Mouse (Mus musculus) midbrain, postnatal 0 days (tissue): ENCODE measurements around the gene Itga9. TPM values are rescaled to one million over a fixed set of nuclear protein-coding genes. Genes with fewer than 3 reads are reported as not detected.

ENCODE experiments used
- ATAC-seq: fragments of 200-750 bp; cut with Nextera tagmentation; 2 replicates; pipeline ENCODE4 v1.8.0; 2017; ENCODE audit warnings: moderate number of reproducible peaks, mild to moderate bottlenecking, moderate TSS enrichment, moderate library complexity; ENCODE audit not compliant: low FRiP score
- DNase-seq: peaks from one replicate; pipeline ENCODE4 v3.0.0-alpha.2; 2015; ENCODE audit warnings: low spot score
- H3K27ac ChIP-seq: fragments of 300-500 bp; sonication (generic); 2 replicates; pipeline ENCODE4 v1.5.1; 2014; ENCODE audit warnings: low read depth, mild to moderate bottlenecking, low read length, mixed read lengths
- H3K27me3 ChIP-seq: fragments of 300-500 bp; sonication (generic); 2 replicates; pipeline ENCODE4 v1.6.1; 2014; ENCODE audit warnings: low read length, control low read depth, mixed read lengths; ENCODE audit not compliant: insufficient read depth
- H3K36me3 ChIP-seq: fragments of 300-500 bp; sonication (generic); 2 replicates; pipeline ENCODE4 v1.6.1; 2014; ENCODE audit warnings: low read length, control low read depth, mixed read lengths; ENCODE audit not compliant: insufficient read depth
- H3K4me1 ChIP-seq: fragments of 300-500 bp; sonication (generic); 2 replicates; pipeline ENCODE4 v1.6.1; 2014; ENCODE audit warnings: mild to moderate bottlenecking, control low read depth, antibody characterized with exemption, low read length, mixed read lengths; ENCODE audit not compliant: insufficient read depth
- H3K4me2 ChIP-seq: fragments of 300-500 bp; sonication (generic); 2 replicates; pipeline ENCODE4 v1.6.1; 2014; ENCODE audit warnings: low read depth, mild to moderate bottlenecking, low read length, mixed read lengths; ENCODE audit not compliant: poor library complexity, severe bottlenecking
- H3K4me3 ChIP-seq: fragments of 300-500 bp; sonication (generic); 2 replicates; pipeline ENCODE4 v1.5.1; 2014; ENCODE audit warnings: low read depth, mild to moderate bottlenecking, low read length, moderate library complexity
- H3K9ac ChIP-seq: fragments of 300-500 bp; sonication (generic); replicated peaks from 2 replicates; pipeline ENCODE4 v1.6.1; 2014; ENCODE audit warnings: mild to moderate bottlenecking, low read length, moderate library complexity, mixed read lengths; ENCODE audit not compliant: poor library complexity, severe bottlenecking
- H3K9me3 ChIP-seq: fragments of 300-500 bp; sonication (generic); 2 replicates; pipeline ENCODE4 v1.6.1; 2016; ENCODE audit warnings: low read length, control low read depth
- CTCF ChIP-seq: IDR thresholded peaks from 2 replicates; pipeline ENCODE4 v1.5.1; 2016; ENCODE audit warnings: antibody characterized with exemption, mild to moderate bottlenecking
- WGBS: fragments of 180-500 bp; shearing (Covaris S2); extraction: QIAGEN DNeasy Blood & Tissue Kit; methylation state at CpG from one replicate; pipeline ENCODE4 v1.1.7; 2014; 5-methylcytosine and 5-hydroxymethylcytosine counted together
- polyA plus RNA-seq: library from polyadenylated mRNA; unstranded; fragments of >200 nt; fragmentation: Nextera tagmentation; extraction: Ambion mirVana; gene quantifications from 2 replicates; pipeline ENCODE4 v1.2.1, GENCODE M21; 2015
- total RNA-seq: library from RNA; depleted of rRNA; stranded (reverse); fragments of >200 nt; gene quantifications from 2 replicates; pipeline ENCODE4 v1.2.3, GENCODE M21; 2014

Gene Itga9
- total and polyA plus RNA-seq, 2 experiments from 2014 or later: 1.1 to 8.2 TPM

DNA sequence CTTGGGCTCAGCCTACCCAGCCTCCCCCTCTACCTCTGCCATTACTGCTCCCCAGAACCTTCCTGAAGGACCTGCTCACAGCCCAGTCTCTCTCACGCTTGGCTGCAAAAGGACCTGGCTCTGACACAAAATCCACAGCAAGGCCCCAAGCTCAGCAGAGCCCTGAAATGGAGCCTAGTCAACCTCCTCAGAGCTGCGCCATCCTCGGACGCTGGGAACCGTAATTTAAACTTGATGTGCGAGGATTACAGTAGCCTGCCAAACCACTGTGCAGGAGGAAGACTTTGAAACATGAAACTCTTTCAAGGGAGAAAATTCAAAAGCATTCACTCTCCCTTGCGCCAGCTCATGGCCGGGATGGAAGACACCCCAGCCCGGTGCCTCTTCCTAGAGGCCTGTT lies 285.1 kb downstream of the Itga9 start:
- H3K9me3 ChIP-seq: no peaks in the 10 kb centered on the region
- H3K27me3 ChIP-seq: no peaks in the 10 kb centered on the region
- ATAC-seq: no peak
- H3K4me2 ChIP-seq: no peak overlapping the region
- H3K36me3 ChIP-seq: no peaks in the 10 kb centered on the region
- WGBS: 79% methylated on average over 9 of the region's 9 CpGs
- no peak for TF ChIP-seq CTCF
- no peak overlapping the region for H3K4me3 ChIP-seq
- H3K27ac ChIP-seq: no peak overlapping the region
- H3K4me1 ChIP-seq: no peaks in the 10 kb centered on the region
- DNase-seq: no peak
- no peak overlapping the region for H3K9ac ChIP-seq

DNA sequence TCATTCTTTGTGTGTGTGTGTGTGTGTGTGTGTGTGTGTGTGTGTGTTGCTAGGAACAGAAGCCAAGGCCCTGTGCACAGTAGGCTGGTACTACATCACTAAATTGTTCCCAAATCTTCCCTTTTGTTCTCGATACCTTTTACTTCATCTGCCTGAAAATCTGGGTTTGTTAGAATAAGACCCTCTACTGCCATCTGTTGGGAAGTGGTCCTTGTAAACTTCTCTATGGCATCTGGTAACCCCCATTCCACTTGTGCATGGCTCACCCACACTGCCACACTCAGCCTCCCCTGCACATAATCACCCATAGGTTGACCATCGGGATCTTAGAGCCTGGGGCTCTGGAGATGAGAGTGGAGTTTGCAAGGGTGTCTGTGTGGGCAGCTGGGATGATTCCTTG lies 288.6 kb downstream of the Itga9 start:
- no peak overlapping the region for H3K4me2 ChIP-seq
- no peaks in the 10 kb centered on the region for H3K4me1 ChIP-seq
- H3K9ac ChIP-seq: no peak overlapping the region
- 68% methylated on average over 2 of the region's 2 CpGs for whole genome bisulfite sequencing
- no peaks in the 10 kb centered on the region for H3K27me3 ChIP-seq
- peak; percentile 69 for DNase-seq
- TF ChIP-seq CTCF: peak; percentile 70
- no peaks in the 10 kb centered on the region for H3K36me3 ChIP-seq
- ATAC-seq: no peak
- no peak overlapping the region for H3K4me3 ChIP-seq
- H3K27ac ChIP-seq: no peak overlapping the region
- H3K9me3 ChIP-seq: no peaks in the 10 kb centered on the region

DNA sequence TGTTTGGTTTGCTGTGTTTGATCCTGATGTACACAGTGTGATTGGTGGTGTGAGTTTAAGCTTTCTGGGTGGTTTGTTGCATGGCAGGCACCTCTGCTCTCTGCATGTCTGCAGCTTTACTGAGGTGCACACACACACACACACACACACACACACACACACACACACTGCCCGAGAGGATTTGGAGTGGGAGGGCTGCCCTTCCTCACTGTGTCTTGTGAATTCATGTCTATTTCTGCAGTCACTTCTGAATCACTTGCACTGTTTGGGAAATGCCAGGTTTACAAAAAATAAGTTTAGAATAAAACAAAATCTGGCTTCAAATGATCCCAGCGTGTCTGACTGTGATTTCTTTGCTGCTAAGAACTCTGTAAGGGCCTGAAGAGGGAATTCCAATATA lies 294.2 kb downstream of the Itga9 start:
- Histone ChIP-seq H3K9ac (no peak overlapping the region), H3K36me3 (no peaks in the 10 kb centered on the region), H3K27ac (no peak overlapping the region), H3K27me3 (no peaks in the 10 kb centered on the region), H3K4me2 (no peak overlapping the region), H3K4me3 (no peak overlapping the region), H3K4me1 (no peaks in the 10 kb centered on the region), H3K9me3 (no peaks in the 10 kb centered on the region)
- 70% methylated on average over 2 of the region's 2 CpGs for WGBS
- DNase-seq: no peak
- TF ChIP-seq CTCF: no peak
- ATAC-seq: no peak

DNA sequence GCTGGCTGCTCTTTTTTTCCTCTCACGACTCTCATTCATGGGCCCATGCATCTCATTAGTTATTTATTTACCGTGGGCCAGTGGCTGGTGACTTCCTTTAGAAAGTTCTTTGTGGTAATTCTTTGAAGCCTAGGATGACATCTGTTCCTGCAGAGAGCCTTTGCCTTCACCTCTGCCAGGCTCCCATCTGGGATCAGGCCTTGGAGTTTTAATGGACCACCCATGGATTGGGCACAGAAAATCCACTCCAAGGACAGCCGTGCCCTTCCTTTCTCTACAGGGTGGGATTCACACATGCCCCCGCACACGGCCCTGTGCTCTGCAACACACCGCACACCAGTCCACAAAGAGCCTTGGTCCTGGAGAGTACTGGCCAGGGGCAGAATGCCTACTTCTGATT lies 295.4 kb downstream of the Itga9 start:
- Histone ChIP-seq H3K27me3 (no peaks in the 10 kb centered on the region), H3K27ac (no peak overlapping the region), H3K9me3 (no peaks in the 10 kb centered on the region), H3K4me1 (no peaks in the 10 kb centered on the region), H3K4me3 (no peak overlapping the region), H3K4me2 (no peak overlapping the region), H3K36me3 (no peaks in the 10 kb centered on the region), H3K9ac (no peak overlapping the region)
- whole genome bisulfite sequencing: 16% methylated on average over 6 of the region's 6 CpGs
- no peak for TF ChIP-seq CTCF
- ATAC-seq: no peak
- peak; percentile 63 for DNase-seq

DNA sequence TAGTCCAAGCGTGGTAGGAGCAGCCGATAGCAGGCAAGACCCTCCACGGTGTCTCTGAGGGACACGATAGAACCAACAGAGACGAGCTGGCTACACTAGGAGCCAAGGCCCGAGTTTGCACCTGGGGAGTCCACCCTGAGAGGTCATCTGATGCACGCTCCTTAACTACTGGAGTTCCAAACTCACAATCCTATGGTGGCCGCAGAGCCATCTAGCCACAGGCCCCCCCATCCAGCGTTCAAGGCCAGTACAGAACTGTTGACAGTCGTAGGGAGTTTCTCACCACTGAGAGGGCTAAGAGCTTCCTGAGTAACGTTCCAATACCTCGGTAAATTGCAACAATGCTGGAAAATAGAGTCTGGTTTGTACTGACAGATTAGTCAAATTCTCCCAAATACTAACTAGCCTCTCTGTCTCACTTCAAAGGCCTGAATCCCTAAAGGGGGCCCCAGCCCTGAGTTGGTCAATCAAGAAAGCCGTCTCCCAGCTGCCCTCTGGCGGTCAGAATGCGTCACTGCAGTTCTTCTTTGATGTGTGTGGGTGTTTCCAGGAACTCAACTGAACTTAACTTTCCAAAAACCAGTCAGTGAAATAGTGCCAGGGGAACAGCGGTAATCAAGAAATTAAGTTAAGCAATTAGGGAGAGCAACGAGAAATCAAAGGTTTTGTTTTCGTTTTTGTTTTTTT lies 301.6 kb downstream of the Itga9 start:
- Histone ChIP-seq H3K9ac (no peak overlapping the region), H3K9me3 (no peaks in the 10 kb centered on the region), H3K36me3 (no peaks in the 10 kb centered on the region), H3K4me3 (no peak overlapping the region), H3K4me1 (no peaks in the 10 kb centered on the region), H3K27ac (no peak overlapping the region), H3K4me2 (no peak overlapping the region), H3K27me3 (no peaks in the 10 kb centered on the region)
- DNase-seq: peak; percentile 82
- peak; percentile 95 for TF ChIP-seq CTCF
- no peak for ATAC-seq
- 54% methylated on average over 18 of the region's 18 CpGs for WGBS

DNA sequence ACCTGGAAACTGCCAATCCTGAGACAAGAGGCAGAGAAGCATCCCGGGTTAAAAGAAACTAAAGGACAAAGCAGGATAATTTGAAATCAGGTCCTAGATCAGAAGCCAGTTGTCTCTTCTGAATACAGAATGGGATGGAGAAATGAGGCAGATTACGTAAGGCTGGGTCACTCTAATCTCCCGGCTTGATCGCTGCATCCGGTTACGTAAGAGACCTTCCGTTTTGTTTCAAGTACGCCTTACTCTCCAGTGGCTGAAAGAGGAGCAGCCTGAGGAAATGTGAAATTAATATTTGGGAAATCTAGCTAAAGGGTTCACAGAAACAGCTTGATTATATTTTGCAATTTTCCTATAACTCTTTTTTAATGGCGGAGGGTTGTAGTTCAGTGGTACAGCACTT lies 306.6 kb downstream of the Itga9 start:
- no peak overlapping the region for H3K27ac ChIP-seq
- H3K9ac ChIP-seq: no peak overlapping the region
- no peaks in the 10 kb centered on the region for H3K4me1 ChIP-seq
- H3K27me3 ChIP-seq: no peaks in the 10 kb centered on the region
- H3K36me3 ChIP-seq: no peaks in the 10 kb centered on the region
- no peak for DNase-seq
- TF ChIP-seq CTCF: no peak
- no peak for ATAC-seq
- no peak overlapping the region for H3K4me2 ChIP-seq
- H3K4me3 ChIP-seq: no peak overlapping the region
- H3K9me3 ChIP-seq: no peaks in the 10 kb centered on the region
- WGBS: 86% methylated on average over 9 of the region's 9 CpGs
